Mouse (Mus musculus) heart, postnatal 0 days (tissue): ENCODE measurements around the gene Adamts20.

ENCODE experiments used
- CTCF ChIP-seq: IDR thresholded peaks from 2 replicates; pipeline ENCODE4 v1.5.1; 2016; ENCODE audit warnings: antibody characterized with exemption, control low read depth, low read depth
- EP300 ChIP-seq: IDR thresholded peaks from 2 replicates; pipeline ENCODE4 v1.6.1; 2016; ENCODE audit warnings: antibody characterized with exemption, low read depth

DNA sequence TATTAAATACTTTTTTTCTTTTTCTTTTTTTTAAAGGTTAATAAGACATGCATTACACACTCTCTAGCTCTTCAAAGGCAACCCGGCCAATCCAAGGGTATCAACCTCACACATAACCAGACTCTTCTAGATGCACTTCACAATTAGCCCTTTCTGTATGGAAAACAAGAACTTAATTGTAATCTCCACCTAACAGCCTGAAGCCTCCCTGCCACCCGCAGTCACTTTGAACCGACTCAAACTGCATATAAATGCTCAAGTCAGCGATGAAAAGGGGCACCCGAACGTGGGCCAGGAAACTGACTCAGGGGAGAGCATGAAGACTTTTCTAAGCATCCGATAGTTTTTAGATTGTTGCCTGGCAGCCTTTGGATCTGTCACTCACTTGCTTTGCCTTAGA, 12.1 kb upstream of the Adamts20 start:
- no peak for TF ChIP-seq EP300
- TF ChIP-seq CTCF: no peak
